Mouse (Mus musculus): ENCODE measurements around the gene Psg20.
"Not testable (repeated sequence)": the region's sequence is repeated elsewhere in the genome, so short reads cannot be mapped to it uniquely, and the experiment has no call there.

Psg20 gene

GRCm38 (mm10) chr7:18686085-18686484 is at the start of gene Psg20:
Gene Psg20 (minus strand): TSS chr7:18686185.
- DNase-seq = no peak

- no peak for DNase-seq
These were observed 48.5 kb upstream of the Psg20 start for GRCm38 (mm10) chr7:18734451-18734850.

- no peak for DNase-seq
These were observed 47.1 kb upstream of the Psg20 start for GRCm38 (mm10) chr7:18733111-18733510.

GRCm38 (mm10) chr7:18728391-18728790 is 42.4 kb upstream of the Psg20 start:
- no peak for DNase-seq

GRCm38 (mm10) chr7:18725931-18726330 is 39.9 kb upstream of the Psg20 start:
- DNase-seq = not testable (repeated sequence)

- no peak for DNase-seq
These were observed 38.0 kb upstream of the Psg20 start for GRCm38 (mm10) chr7:18724001-18724400.

- DNase-seq = no peak
These were observed 31.8 kb upstream of the Psg20 start, which contains the start of gene Psg22 for GRCm38 (mm10) chr7:18717790-18718189. Gene Psg22 (plus strand): TSS chr7:18718090.

GRCm38 (mm10) chr7:18715546-18715945 is 29.6 kb upstream of the Psg20 start:
- no peak for DNase-seq

- no peak for DNase-seq
These were observed 24.9 kb upstream of the Psg20 start for GRCm38 (mm10) chr7:18710846-18711245.

GRCm38 (mm10) chr7:18710331-18710730 is 24.3 kb upstream of the Psg20 start:
- DNase-seq = not testable (repeated sequence)

- no peak for DNase-seq
These were observed 399 bp downstream of the Psg20 start for GRCm38 (mm10) chr7:18685586-18685985.

- DNase-seq = no peak
These were observed 6.2 kb downstream of the Psg20 start for GRCm38 (mm10) chr7:18679772-18680171.

- not testable (repeated sequence) for DNase-seq
These were observed 29.4 kb downstream of the Psg20 start, which contains the start of gene Psg21 for GRCm38 (mm10) chr7:18656625-18657024. Gene Psg21 (minus strand): TSS chr7:18656725.

GRCm38 (mm10) chr7:18626921-18627320 is 59.1 kb downstream of the Psg20 start:
- not testable (repeated sequence) for DNase-seq
